Mouse (Mus musculus): ENCODE measurements around the gene Specc1. TPM values are rescaled to one million over a fixed set of nuclear protein-coding genes. Genes with fewer than 3 reads are reported as not detected.

The Specc1 gene
- total RNA-seq, 2 experiments from 2014 or later = 16.3 to 22.4 TPM

DNA sequence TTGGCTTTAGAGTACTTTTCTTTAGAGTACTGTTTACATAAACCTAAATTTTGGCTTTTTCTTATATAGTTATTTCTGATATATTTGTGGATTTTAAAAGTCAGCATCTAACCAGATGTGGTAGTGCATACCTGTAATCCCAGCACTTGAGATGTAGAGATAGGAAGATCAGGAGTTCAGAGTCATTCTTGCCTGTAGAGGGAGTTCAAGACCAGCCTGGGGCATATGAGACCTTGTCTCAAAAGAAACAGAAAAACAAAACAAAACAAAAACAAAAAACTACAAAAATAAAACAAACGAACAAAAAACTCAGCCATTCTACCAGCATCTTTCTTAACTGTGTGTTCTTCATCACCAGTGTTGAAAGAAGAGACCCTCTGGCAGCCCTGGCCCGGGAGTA lies 204.9 kb downstream of the Specc1 start:
- no peak for DNase-seq (ENCODE audit: low spot score in 2 of 2)

DNA sequence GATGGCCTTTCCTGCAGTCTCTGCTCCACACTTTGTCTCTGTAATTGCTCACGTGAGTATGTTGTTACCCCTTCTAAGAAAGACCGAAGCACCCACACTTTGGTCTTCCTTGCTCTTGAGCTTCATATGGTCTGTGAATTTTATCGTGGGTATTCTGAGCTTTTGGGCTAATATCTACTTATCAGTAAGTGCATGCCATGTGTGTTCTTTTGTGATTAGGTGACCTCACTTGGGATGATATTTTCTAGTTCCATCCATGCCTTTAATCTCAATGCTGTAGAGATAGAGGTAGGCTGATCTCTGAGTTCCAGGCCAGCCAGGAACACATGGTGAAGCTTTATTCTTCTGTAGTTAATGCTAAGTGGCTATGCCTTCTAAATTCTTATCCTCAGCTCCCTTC lies 207.8 kb downstream of the Specc1 start:
- DNase-seq (ENCODE audit: low spot score in 2 of 2) = no peak

DNA sequence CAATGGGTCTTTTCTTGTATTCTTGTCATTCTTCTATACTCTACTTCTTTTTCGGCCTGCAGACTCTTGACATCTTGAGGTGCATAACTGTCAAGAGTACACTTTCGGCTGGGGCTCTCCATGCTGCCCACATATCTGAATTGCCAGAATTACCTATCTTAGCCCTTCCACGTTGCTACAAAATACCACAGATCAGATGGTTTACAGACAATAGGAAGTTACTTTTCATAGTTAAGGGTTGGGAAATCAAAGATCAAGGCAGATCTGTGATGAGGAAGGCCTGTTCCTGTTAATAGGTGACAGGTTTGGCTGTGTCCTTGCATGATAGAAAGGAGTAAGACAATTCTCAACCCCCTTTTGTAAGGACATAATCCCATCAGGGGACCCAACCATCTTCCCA lies 209.9 kb downstream of the Specc1 start:
- no peak for DNase-seq (ENCODE audit: low spot score in 2 of 2)

DNA sequence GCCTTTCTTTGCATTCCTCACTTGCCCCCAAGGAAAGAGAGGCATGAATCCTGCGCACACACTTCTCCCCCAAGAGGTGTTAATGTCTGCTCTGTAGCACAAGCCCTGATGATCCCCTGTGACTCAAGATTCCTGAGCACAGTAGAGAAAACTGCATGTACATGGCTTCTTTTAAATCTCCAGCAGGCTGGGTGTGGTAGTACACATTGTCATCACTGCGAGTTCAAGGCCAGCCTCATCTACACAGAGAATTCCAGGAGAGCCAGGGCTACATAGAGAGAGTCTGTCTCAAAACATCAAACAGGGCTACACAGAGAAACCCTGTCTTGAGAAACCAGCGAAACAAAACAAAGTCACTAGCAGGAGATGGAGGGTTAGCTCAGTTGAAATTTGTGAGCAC lies 211.6 kb downstream of the Specc1 start:
- DNase-seq (ENCODE audit: low spot score in 2 of 2) = no peak

DNA sequence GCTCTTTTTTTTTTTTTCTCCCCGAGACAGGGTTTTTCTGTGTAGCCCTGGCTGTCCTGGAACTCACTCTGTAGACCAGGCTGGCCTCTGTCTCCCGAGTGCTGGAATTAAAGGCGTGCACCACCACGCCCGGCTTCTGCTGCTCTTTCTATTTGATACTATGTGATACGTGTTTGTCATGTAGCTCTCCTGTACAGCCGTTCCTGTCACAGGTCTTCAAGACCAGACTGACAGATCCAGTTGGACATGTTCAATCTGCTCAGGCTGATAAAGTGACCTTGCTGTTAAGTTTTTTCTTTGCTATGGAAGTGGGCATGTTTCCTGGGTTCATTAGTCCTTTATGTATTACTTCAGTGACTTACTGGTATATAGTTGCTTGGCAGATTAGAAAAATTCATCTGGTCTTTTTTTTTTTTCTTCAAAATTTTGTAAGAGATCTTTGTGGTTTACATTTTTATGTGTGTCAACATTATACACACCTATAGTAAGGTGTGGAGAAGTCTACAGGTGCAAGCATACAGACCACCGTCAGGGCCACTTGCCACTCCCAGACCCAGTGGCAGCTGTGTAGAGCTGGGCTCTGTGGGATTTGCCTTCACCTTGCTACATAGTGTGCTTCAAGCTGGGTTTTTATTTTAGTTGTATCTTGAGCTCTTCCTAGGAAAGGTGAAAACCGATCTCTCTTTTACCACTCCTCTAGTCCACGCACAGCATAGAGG lies 221.0 kb downstream of the Specc1 start:
- DNase-seq (ENCODE audit: low spot score in 2 of 2) = no peak

DNA sequence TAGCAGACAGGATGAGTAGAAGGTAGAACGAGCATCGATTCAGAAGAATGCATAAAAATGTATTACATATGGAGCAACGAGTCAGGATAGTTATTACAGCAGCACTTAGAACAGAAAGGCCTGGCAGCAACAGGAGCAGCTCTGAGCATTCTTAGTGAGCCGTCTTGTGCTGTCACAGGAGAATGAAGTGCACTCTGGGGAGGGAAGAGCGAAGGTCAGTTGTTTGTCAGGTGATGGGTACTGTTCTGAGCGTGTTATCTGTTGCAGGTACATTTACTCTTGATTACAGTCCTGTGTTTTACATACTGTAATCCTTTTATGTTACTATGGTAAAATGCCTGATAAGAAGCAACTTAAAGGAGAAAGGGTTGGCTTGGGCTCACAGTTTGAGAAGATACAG lies 224.2 kb downstream of the Specc1 start:
- DNase-seq (ENCODE audit: low spot score in 2 of 2) = no peak

DNA sequence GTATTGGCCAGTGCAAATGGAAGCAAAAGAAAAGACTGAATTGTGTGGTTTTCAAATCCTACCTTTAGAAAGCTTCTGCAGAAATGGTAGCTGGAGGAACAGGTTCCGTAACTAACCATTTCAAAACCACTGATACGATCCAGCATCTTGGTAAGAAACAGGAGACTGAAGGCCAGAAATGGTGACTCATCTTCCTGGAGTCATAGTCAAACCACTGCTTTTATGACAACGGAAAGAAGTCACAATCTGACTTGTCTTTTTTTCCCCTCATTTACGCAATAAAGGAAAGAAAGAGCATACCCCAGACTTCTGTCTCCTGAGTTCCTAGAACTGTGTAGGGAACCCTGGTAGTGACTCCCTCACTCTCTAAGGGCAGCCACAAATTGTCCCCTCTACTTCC lies 228.3 kb downstream of the Specc1 start:
- DNase-seq (ENCODE audit: low spot score in 2 of 2) = no peak

DNA sequence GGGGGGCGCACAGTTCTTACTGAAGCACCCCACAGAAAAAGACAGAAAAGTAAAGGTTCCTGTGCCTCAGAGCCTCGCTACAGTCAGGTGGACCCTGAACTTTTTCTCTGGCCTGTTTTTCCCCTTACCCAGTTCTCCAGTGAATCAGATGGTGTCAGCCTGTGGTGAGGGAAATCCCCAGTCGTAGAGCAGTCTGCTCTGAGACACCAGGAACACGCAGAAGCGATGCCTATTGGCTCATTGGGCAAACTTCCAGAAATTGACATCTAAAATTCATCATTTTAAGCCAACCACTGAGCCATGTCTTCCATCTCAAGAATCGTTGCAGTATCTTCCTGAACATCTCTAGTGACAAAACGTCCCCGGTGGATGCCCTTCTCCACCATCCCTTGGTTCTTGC lies 230.5 kb downstream of the Specc1 start:
- DNase-seq (ENCODE audit: low spot score in 2 of 2) = no peak

DNA sequence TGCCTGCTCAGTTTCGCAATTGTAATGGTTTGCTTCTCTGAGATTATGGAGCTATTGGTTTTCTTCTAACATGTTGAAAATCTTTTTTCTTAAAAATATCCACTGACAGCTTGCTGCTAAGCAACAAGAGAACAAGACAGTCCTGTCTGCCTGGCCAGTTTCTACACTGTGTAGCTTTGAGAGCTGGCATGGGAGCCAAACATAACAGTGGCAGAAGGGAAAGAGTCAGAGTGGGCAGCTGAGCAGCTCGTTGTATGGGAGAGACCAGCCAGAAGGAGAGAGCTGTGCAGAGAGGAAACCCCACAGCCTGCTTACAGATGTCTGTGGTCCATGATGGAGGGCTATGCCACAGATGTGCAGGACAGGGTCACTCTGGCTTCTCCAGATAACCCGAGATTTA lies 235.5 kb downstream of the Specc1 start:
- no peak for DNase-seq (ENCODE audit: low spot score in 2 of 2)

DNA sequence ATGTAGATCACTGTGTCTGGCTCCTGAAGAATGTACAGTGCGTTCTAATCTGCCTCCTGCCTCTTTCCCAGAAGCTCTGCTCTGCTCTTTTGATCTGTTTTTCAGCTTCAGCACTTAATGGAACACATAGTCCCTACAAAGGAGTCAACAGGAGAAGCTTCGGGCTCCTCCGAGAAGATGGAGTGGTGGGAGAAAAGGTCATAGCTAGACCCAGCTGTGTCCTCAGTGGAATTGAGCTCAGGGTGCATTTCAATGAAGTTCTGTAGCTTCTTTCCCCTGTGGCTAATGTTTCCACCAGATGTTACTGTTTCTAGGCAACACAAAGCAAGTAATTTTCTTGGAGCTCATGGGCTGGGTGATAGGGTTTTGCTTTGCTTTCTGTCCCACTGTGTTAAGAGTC lies 236.6 kb downstream of the Specc1 start:
- DNase-seq (ENCODE audit: low spot score in 2 of 2) = no peak

DNA sequence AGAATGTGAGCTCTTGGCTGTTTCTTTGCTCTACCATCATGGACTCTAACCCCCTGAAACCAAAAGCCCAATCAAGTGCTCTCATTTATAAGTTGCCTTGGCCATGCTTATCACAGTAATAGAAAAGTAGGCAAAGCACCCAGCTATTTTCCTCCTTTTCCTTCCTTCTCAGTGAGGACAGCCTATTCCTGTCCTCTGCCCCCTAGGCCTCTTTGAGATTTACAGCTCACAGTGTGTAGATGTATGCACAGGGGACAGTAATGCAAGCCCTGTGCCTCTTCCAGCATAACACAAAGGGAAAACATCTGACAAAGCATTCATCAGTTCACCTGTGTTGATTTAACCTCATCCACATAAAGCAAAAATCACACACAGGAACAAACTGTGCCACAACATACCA lies 237.7 kb downstream of the Specc1 start:
- no peak for DNase-seq (ENCODE audit: low spot score in 2 of 2)

DNA sequence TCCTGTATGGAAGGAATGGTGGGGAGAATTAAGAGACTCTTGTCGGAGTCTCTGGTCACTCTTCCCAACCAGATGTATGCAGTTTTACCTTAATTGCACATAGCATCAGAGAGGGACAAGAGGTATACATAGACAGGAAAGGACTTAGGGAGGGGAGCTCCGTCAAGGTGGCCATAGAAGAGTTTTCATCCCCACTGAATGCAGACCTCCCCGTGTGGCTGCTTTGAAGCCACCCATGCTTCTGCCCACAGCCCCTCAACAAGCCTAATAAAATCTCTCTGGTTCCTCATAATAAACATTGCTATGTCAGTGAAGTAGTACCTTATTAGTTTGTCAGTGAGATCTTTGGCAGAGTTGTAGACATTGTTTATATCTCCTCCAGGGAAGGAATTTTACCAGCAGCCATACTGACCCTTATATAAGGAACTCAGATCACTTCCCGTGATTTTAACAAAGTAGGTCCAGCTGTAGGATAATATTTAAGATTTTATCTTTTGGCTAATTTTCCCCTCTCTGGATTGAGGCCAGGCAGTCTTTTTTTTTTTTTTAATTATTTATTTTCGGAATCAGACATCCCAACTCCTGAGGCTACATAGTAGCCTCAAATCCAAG lies 244.4 kb downstream of the Specc1 start:
- no peak for DNase-seq (ENCODE audit: low spot score in 2 of 2)

DNA sequence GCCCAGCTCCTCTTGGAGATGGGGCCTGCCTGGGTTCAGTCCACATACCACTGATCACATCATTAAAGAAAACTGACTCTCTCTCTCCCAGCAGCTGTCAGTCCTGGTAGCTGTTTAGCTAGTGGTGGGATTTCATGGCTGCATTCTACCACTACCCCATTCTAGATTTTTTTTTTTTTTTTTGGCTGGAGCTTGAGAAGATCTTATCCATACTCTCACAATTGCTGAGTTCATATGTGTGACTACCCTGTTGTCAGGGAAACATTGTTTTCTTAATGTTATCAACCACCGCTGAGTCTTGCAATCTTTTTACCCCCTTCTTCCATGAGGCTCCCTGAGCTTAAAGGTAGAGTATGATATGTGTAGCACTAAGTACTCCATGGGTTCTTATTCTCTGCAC lies 246.1 kb downstream of the Specc1 start:
- DNase-seq (ENCODE audit: low spot score in 2 of 2) = no peak

DNA sequence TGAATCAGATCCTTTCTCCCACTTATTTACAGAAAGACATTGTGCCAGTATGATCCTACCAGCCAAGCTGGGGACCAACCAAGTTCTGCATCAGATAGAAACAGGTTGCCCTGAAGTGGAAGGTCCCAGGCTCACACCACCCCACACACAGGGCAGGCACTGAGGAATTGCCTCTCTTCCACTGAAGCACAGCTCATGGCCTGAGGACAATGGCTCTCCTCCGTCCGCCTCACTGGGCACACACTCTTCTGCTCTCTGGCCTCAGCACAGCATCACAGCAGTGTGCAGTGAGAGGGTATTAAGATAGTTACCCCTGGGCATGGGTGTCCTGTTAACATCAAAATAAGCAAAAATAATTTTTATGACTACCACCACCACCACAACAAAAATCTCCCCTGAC lies 252.5 kb downstream of the Specc1 start:
- no peak for DNase-seq (ENCODE audit: low spot score in 2 of 2)

DNA sequence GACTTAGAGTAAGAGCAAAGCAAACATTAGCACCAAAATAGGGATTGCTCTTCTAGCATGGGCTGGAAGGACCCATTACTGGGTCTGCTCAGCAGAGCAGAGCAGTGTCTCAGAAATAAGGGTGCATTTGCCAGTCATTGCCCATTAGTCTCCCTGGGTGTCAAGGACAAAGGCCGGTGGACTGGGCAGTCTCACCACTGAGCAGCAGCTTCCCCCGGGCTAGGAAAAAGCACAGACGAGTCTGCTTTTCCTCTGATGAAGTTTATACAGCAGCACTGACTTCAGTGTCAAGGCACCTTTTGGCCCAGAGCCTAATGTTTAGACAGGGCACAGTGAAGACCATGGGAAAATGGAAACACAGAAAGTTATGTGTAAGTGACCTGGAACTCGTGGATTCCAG lies 253.3 kb downstream of the Specc1 start:
- no peak for DNase-seq (ENCODE audit: low spot score in 2 of 2)

DNA sequence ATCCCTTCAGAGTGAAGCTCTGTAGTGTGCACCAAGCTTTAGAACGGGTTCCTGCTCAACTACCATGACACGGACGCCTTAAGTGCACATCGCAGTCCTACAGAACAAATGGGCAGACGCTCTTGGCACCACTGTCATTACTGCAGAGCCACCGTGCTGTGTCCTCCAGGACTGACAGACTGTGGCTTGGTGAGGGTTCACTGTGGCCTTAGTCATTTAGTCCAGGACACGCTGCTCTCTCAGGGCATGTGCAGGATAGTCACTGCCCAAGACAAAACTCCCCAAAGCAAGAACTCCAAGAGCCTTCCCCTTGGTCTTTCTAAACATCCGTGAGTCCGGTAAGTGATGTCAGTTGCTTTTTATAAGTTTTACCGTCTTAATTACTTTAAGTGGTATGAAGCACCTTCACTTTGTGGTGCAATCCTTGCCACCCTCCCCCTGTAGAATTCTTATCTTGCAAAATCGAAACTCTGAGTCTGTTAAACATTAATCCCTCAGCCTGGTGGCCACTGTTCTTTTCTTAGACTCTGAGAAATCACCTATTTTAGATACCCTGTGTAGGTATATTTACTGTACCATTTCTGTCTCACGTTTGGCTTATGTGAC lies 256.9 kb downstream of the Specc1 start:
- DNase-seq (ENCODE audit: low spot score in 2 of 2) = no peak

DNA sequence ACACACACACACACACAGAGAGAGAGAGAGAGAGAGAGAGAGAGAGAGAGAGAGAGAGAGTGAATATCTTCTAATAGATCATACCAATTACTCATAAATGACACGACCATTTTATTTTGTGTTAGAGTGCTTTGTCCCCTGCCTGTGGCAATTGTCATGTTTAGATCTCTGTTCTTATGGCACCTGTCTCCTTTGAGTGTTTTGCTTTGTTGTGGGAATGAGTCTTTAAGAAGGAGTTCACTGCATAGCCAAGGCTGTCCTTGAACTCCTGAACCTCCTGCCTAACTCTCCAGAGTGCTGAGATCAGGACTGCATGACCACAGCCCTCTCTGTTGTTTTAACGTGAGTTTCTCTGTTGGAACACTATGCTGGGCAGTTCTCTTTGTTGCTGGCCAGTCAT lies 258.5 kb downstream of the Specc1 start:
- no peak for DNase-seq (ENCODE audit: low spot score in 2 of 2)

DNA sequence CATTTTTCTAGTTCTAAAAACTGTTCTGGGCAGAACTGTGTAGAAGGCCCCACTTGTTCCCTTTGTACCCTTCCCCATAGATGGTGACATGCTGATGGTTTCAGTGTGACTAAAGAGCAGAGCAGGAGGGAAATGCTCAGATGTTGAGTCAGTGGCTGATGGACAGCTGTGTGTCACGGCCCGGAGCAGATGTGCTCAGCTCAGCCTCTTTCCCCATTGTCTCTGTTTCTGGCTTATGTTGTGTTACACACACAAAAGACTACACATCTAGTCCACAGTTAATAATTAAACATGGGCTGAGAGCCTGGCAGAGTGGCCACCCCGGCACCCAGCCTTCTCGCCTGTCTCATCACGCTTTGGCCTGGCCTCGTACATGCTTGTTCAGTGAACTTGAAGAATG lies 261.2 kb downstream of the Specc1 start:
- DNase-seq (ENCODE audit: low spot score in 2 of 2) = no peak

DNA sequence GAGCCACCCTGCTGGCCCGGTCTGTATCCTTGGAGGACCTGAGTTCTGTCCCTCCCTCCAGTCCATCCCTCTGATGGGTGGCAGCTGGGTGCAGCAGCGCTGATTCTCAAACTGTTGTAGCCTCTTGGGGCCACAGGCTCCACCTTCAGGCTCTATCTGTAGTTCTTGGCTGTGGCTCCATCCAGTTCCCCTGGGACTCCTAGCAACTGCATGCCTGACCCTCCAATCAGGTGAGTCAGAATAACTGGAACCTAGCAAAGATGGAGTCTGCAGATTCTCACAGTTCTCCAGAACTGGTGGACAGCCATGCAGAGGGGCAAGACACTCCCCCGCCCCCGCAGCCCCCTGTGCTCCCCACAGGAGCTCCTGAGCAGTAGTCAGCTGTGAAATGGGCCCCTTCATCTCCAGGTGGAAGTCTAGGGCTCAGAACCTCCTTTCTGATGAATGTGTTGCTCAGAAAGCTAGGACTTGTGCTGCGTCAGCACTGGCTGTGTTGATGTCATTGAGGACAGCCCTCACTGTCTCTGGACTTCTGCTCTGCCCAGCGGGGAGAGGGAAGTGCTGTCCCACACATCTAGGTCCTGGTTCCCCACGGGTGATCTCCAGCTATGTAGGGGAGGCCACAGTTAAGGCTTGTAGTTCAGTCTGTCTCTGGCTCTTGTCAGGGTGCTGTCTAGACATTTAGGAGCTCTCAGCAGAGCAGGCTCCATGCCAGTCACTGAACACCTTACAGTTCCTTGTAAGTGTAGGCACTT lies 264.4 kb downstream of the Specc1 start:
- no peak for DNase-seq (ENCODE audit: low spot score in 2 of 2)

DNA sequence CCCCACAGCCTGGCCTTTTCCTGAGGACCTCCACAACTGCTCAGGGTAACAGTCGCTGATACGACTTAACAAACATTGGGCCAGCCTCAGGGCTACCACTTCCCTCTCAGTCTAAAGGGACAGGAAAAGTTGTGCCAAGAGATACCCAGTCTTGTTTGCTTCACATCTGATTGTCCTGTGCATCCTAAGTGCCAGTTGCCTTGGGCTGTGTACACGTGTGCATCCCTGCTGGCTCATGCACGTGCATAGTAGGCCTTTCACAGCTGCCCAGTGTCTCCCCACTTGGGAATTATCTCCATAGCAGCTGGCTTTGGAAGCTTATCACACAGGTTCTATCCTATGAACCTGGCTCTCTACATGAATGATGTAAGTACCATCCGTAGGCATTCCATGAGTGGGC lies 266.9 kb downstream of the Specc1 start:
- no peak for DNase-seq (ENCODE audit: low spot score in 2 of 2)

DNA sequence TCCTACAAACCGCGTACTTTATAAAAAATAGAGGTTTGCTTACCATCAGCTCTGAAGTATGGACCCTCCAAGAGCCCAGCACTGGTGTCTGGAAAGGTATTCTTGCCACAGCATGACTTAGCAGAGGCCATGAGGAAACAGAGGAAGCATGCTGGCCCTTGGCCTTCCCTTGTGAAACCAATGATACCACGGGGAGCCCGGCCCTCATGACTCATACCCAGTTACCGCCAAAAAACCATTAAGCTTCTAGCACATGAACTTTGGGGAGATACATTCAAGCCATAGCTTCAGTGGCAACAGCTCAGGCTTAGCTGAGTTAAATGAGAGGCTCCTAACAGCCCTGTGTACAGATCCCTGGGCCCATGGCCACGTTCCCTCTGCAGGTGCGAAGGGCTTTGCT lies 267.4 kb downstream of the Specc1 start:
- DNase-seq (ENCODE audit: low spot score in 2 of 2) = no peak

DNA sequence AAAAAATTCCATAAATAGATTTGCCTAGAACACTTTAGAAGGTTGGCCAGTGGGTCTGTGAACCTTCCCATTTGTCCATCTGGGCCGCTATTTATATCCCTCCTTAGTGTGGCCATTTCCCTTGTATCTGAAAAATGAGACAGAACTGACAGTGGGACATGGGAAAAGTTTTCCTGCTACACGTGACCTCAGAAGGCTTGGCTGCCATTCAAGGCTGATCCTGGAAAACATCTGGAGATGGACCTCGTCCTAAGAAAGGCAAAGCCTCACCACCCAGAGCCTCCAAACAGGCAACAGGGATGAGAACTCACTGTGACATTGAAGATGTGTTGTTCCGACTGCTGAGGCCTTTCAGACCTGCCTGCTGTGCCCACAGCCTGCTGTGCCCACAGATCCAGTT lies 268.2 kb downstream of the Specc1 start:
- no peak for DNase-seq (ENCODE audit: low spot score in 2 of 2)

Data from adrenal gland, postnatal 4 days (tissue).